Mouse (Mus musculus): Measurements from ENCODE around the gene Ube2k. TPM values are rescaled to one million over a fixed set of nuclear protein-coding genes. Genes with fewer than 3 reads are reported as not detected.

Gene Ube2k
- polyA plus RNA-seq, 1 experiment from 2014 or later: 218 TPM

- Histone ChIP-seq H3K27me3 (ENCODE audit: low read depth, poor library complexity, severe bottlenecking) (no peaks in the 10 kb centered on the region), H3K9me3 (replicated peaks) (no peaks in the 10 kb centered on the region), H3K4me3 (no peak overlapping the region), H3K27ac (no peak overlapping the region), H3K36me3 (peaks cover 41% of the 10 kb centered on the region), H3K4me1 (peaks cover 13% of the 10 kb centered on the region)
- DNase-seq (ENCODE audit: low spot score): no peak
- 92% methylated on average over 3 of the region's 3 CpGs for WGBS
These were observed 4.9 kb downstream of the Ube2k start for GRCm38 (mm10) chr5:65541889-65542288.

- Histone ChIP-seq H3K4me3 (no peak overlapping the region), H3K27ac (no peak overlapping the region), H3K27me3 (ENCODE audit: low read depth, poor library complexity, severe bottlenecking) (no peaks in the 10 kb centered on the region), H3K9me3 (replicated peaks) (no peaks in the 10 kb centered on the region), H3K36me3 (peaks cover 49% of the 10 kb centered on the region), H3K4me1 (peaks cover 12% of the 10 kb centered on the region)
- DNase-seq (ENCODE audit: low spot score): no peak
- WGBS: 95% methylated on average over 1 of the region's 1 CpGs
These were observed 6.5 kb downstream of the Ube2k start for GRCm38 (mm10) chr5:65543491-65543890.

GRCm38 (mm10) chr5:65544616-65545015, 7.6 kb downstream of the Ube2k start:
- DNase-seq (ENCODE audit: low spot score): no peak
- 94% methylated on average over 2 of the region's 2 CpGs for WGBS
- peaks cover 53% of the 10 kb centered on the region for H3K36me3 ChIP-seq

GRCm38 (mm10) chr5:65549677-65550076, 12.6 kb downstream of the Ube2k start:
- Histone ChIP-seq H3K9me3 (replicated peaks) (no peaks in the 10 kb centered on the region), H3K27ac (no peak overlapping the region), H3K36me3 (peaks cover 61% of the 10 kb centered on the region), H3K4me3 (no peak overlapping the region), H3K4me1 (no peaks in the 10 kb centered on the region), H3K27me3 (ENCODE audit: low read depth, poor library complexity, severe bottlenecking) (no peaks in the 10 kb centered on the region)
- peak; percentile 11 for DNase-seq (ENCODE audit: low spot score)
- 92% methylated on average over 1 of the region's 1 CpGs for WGBS

More at GRCm38 (mm10) chr5:65544616-65545015, 7.6 kb downstream of the Ube2k start:
- H3K4me3 ChIP-seq: no peak overlapping the region
- H3K4me1 ChIP-seq: peaks cover 3% of the 10 kb centered on the region; the same call in 1 of the 2 replicates
- no peaks in the 10 kb centered on the region for H3K9me3 ChIP-seq (replicated peaks)
- no peak overlapping the region for H3K27ac ChIP-seq
- H3K27me3 ChIP-seq (ENCODE audit: low read depth, poor library complexity, severe bottlenecking): no peaks in the 10 kb centered on the region

- H3K27me3 ChIP-seq (ENCODE audit: low read depth, poor library complexity, severe bottlenecking): no peaks in the 10 kb centered on the region
- H3K27ac ChIP-seq: no peak overlapping the region
- no peak for DNase-seq (ENCODE audit: low spot score)
- H3K9me3 ChIP-seq (replicated peaks): no peaks in the 10 kb centered on the region
- peaks cover 8% of the 10 kb centered on the region for H3K4me1 ChIP-seq
- peaks cover 50% of the 10 kb centered on the region for H3K36me3 ChIP-seq
- no peak overlapping the region for H3K4me3 ChIP-seq
These were observed 20.1 kb downstream of the Ube2k start for GRCm38 (mm10) chr5:65557109-65557508.

- DNase-seq (ENCODE audit: low spot score): no peak
- Histone ChIP-seq H3K27ac (no peak overlapping the region), H3K4me1 (peaks cover 8% of the 10 kb centered on the region), H3K4me3 (no peak overlapping the region), H3K36me3 (peaks cover 19% of the 10 kb centered on the region), H3K27me3 (ENCODE audit: low read depth, poor library complexity, severe bottlenecking) (no peaks in the 10 kb centered on the region), H3K9me3 (replicated peaks) (no peaks in the 10 kb centered on the region)
- WGBS: 34% methylated on average over 20 of the region's 20 CpGs
These were observed 24.3 kb downstream of the Ube2k start for GRCm38 (mm10) chr5:65561125-65561893.

- Histone ChIP-seq H3K27me3 (ENCODE audit: low read depth, poor library complexity, severe bottlenecking) (no peaks in the 10 kb centered on the region), H3K27ac (no peak overlapping the region), H3K4me1 (peaks cover 8% of the 10 kb centered on the region), H3K9me3 (replicated peaks) (no peaks in the 10 kb centered on the region), H3K36me3 (peaks cover 42% of the 10 kb centered on the region), H3K4me3 (no peak overlapping the region)
- 90% methylated on average over 2 of the region's 2 CpGs for WGBS
- no peak for DNase-seq (ENCODE audit: low spot score)
These were observed 28.5 kb downstream of the Ube2k start for GRCm38 (mm10) chr5:65565486-65565885.

- 88% methylated on average over 2 of the region's 2 CpGs for WGBS
- no peaks in the 10 kb centered on the region for H3K4me1 ChIP-seq
- DNase-seq (ENCODE audit: low spot score): no peak
- no peak overlapping the region for H3K27ac ChIP-seq
- no peaks in the 10 kb centered on the region for H3K9me3 ChIP-seq (replicated peaks)
- peaks cover 67% of the 10 kb centered on the region for H3K36me3 ChIP-seq
- no peaks in the 10 kb centered on the region for H3K27me3 ChIP-seq (ENCODE audit: low read depth, poor library complexity, severe bottlenecking)
- no peak overlapping the region for H3K4me3 ChIP-seq
These were observed 37.8 kb downstream of the Ube2k start for GRCm38 (mm10) chr5:65574876-65575275.

- Histone ChIP-seq H3K4me3 (no peak overlapping the region), H3K36me3 (peaks cover 70% of the 10 kb centered on the region), H3K27me3 (ENCODE audit: low read depth, poor library complexity, severe bottlenecking) (no peaks in the 10 kb centered on the region), H3K27ac (no peak overlapping the region), H3K4me1 (no peaks in the 10 kb centered on the region), H3K9me3 (replicated peaks) (no peaks in the 10 kb centered on the region)
- no peak for DNase-seq (ENCODE audit: low spot score)
- WGBS: 92% methylated on average over 2 of the region's 2 CpGs
These were observed 38.9 kb downstream of the Ube2k start for GRCm38 (mm10) chr5:65575896-65576295.

GRCm38 (mm10) chr5:65578545-65578944, 41.5 kb downstream of the Ube2k start:
- no peak for DNase-seq (ENCODE audit: low spot score)

GRCm38 (mm10) chr5:65586291-65586690, 49.3 kb downstream of the Ube2k start:
- Histone ChIP-seq H3K27ac (no peak overlapping the region), H3K4me1 (no peaks in the 10 kb centered on the region), H3K27me3 (ENCODE audit: low read depth, poor library complexity, severe bottlenecking) (no peaks in the 10 kb centered on the region), H3K36me3 (peaks cover 83% of the 10 kb centered on the region), H3K4me3 (no peak overlapping the region), H3K9me3 (replicated peaks) (no peaks in the 10 kb centered on the region)
- WGBS: 93% methylated on average over 5 of the region's 5 CpGs
- no peak for DNase-seq (ENCODE audit: low spot score)

More at GRCm38 (mm10) chr5:65578545-65578944, 41.5 kb downstream of the Ube2k start:
- Histone ChIP-seq H3K27me3 (ENCODE audit: low read depth, poor library complexity, severe bottlenecking) (no peaks in the 10 kb centered on the region), H3K4me1 (no peaks in the 10 kb centered on the region), H3K27ac (no peak overlapping the region), H3K4me3 (no peak overlapping the region), H3K36me3 (peaks cover 71% of the 10 kb centered on the region), H3K9me3 (replicated peaks) (no peaks in the 10 kb centered on the region)
- WGBS: 78% methylated on average over 3 of the region's 3 CpGs

GRCm38 (mm10) chr5:65590199-65590598, 53.2 kb downstream of the Ube2k start:
- no peaks in the 10 kb centered on the region for H3K27me3 ChIP-seq (ENCODE audit: low read depth, poor library complexity, severe bottlenecking)
- DNase-seq (ENCODE audit: low spot score): no peak
- no peaks in the 10 kb centered on the region for H3K9me3 ChIP-seq (replicated peaks)
- peaks cover 89% of the 10 kb centered on the region for H3K36me3 ChIP-seq
- no peak overlapping the region for H3K4me3 ChIP-seq
- no peaks in the 10 kb centered on the region for H3K4me1 ChIP-seq
- 94% methylated on average over 1 of the region's 1 CpGs for WGBS
- no peak overlapping the region for H3K27ac ChIP-seq

- H3K4me1 ChIP-seq: no peaks in the 10 kb centered on the region
- no peaks in the 10 kb centered on the region for H3K27me3 ChIP-seq (ENCODE audit: low read depth, poor library complexity, severe bottlenecking)
- 88% methylated on average over 2 of the region's 2 CpGs for WGBS
- no peaks in the 10 kb centered on the region for H3K9me3 ChIP-seq (replicated peaks)
- no peak overlapping the region for H3K4me3 ChIP-seq
- H3K27ac ChIP-seq: no peak overlapping the region
- H3K36me3 ChIP-seq: peaks cover 90% of the 10 kb centered on the region
- DNase-seq (ENCODE audit: low spot score): no peak
These were observed 55.4 kb downstream of the Ube2k start for GRCm38 (mm10) chr5:65592421-65592820.
